Mouse (Mus musculus): ENCODE measurements around the gene Foxp2. TPM values are rescaled to one million over a fixed set of nuclear protein-coding genes. Genes with fewer than 3 reads are reported as not detected.

Foxp2 gene
- polyA plus RNA-seq, 1 experiment from 2014 or later, result 85.7 TPM

DNA sequence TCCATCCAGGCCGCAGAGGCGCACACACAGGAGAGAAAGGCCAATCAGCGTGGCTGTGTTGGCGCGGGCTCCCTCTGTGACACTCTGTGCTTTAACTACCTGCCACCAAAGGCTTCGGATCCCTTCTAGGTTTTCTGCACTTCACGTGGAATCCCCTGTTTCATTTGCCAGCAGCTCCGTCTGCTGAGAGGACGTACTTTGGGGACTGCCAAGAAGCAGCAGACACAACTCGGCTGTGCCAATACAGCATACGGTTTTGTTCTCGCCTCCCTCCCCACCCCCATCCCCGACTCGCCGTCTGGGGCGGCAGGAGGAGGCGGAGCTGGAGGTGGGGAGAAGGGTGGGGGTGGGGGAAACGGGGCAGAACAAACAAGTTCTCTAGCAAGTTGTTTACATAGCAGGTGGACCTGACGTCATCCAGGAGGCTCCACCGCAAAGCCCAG is 549 bp upstream of the Foxp2 start:
- no peak for TF ChIP-seq CTCF (IDR thresholded peaks at IDR 0.05; ENCODE audit: low read depth)
- Histone ChIP-seq H3K27ac (ENCODE audit: low read depth) (peak overlapping the region; percentile 98), H3K4me3 (ENCODE audit: low read depth, low read length) (peak overlapping the region; percentile 58), H3K9me3 (ENCODE audit: low read depth, low read length) (no peaks in the 10 kb centered on the region), H3K36me3 (ENCODE audit: insufficient read depth) (no peaks in the 10 kb centered on the region), H3K4me2 (peak overlapping the region; percentile 91), H3K9ac (peak overlapping the region; percentile 94), H3K27me3 (ENCODE audit: insufficient read depth, low read length) (peaks cover 8% of the 10 kb centered on the region; the same call in 1 of the 2 replicates), H3K4me1 (ENCODE audit: insufficient read depth) (peaks cover 4% of the 10 kb centered on the region)
- ATAC-seq (ENCODE audit: insufficient read depth) (peak; percentile 79), DNase-seq (peak; percentile 83)
- WGBS, result under 1% methylated on average over 20 of the region's 20 CpGs

GRCm38 (mm10) chr6:14901971-14902670 is 972 bp downstream of the Foxp2 start:
- ATAC-seq (ENCODE audit: insufficient read depth), result no peak
- Histone ChIP-seq H3K36me3 (ENCODE audit: insufficient read depth) (no peaks in the 10 kb centered on the region), H3K27me3 (ENCODE audit: insufficient read depth, low read length) (peaks cover 8% of the 10 kb centered on the region; the same call in 1 of the 2 replicates), H3K4me2 (peak overlapping the region; percentile 91), H3K9me3 (ENCODE audit: low read depth, low read length) (no peaks in the 10 kb centered on the region), H3K9ac (peak overlapping the region; percentile 94), H3K27ac (ENCODE audit: low read depth) (peak overlapping the region; percentile 98), H3K4me3 (ENCODE audit: low read depth, low read length) (peak overlapping the region; percentile 58), H3K4me1 (ENCODE audit: insufficient read depth) (peaks cover 8% of the 10 kb centered on the region)
- 1% methylated on average over 13 of the region's 13 CpGs for WGBS
- peak; percentile 59 for DNase-seq
- no peak for TF ChIP-seq CTCF (IDR thresholded peaks at IDR 0.05; ENCODE audit: low read depth)

- H3K9ac ChIP-seq, result peak overlapping the region; percentile 94
- peaks cover 6% of the 10 kb centered on the region for H3K4me1 ChIP-seq (ENCODE audit: insufficient read depth)
- H3K4me2 ChIP-seq, result peak overlapping the region; percentile 91
- DNase-seq (peak; percentile 57), ATAC-seq (ENCODE audit: insufficient read depth) (no peak)
- H3K27me3 ChIP-seq (ENCODE audit: insufficient read depth, low read length), result peaks cover 1% of the 10 kb centered on the region; the same call in 1 of the 2 replicates
- WGBS, result under 1% methylated on average over 5 of the region's 5 CpGs
- TF ChIP-seq CTCF (IDR thresholded peaks at IDR 0.05; ENCODE audit: low read depth), result no peak
- H3K36me3 ChIP-seq (ENCODE audit: insufficient read depth), result no peaks in the 10 kb centered on the region
- H3K4me3 ChIP-seq (ENCODE audit: low read depth, low read length), result peak overlapping the region; percentile 58
- H3K27ac ChIP-seq (ENCODE audit: low read depth), result peak overlapping the region; percentile 98
- H3K9me3 ChIP-seq (ENCODE audit: low read depth, low read length), result no peaks in the 10 kb centered on the region
Observed at GRCm38 (mm10) chr6:14903271-14903965, 2.3 kb downstream of the Foxp2 start.

DNA sequence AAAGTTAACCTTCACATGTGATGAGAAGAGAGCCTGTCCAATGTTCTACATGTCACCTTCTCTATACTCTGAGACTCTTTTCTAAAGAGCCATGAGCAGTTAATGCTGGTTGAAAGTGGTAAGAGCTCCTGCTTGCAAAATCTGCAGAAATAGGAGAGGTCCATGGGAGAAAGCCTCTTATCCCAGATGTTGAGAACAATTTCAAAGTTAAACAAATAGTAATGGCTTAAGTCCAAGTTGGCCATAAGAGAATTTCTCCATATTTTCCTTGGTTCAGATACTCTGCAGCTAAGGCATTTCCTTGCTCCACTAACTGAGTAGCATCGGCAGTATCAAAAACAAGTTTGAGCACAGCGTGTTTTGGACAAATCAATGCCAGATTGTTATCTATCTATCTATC is 13.9 kb downstream of the Foxp2 start:
- Histone ChIP-seq H3K9ac (no peak overlapping the region), H3K4me2 (no peak overlapping the region), H3K36me3 (ENCODE audit: insufficient read depth) (no peaks in the 10 kb centered on the region), H3K4me3 (ENCODE audit: low read depth, low read length) (no peak overlapping the region), H3K9me3 (ENCODE audit: low read depth, low read length) (no peaks in the 10 kb centered on the region), H3K27me3 (ENCODE audit: insufficient read depth, low read length) (no peaks in the 10 kb centered on the region), H3K27ac (ENCODE audit: low read depth) (no peak overlapping the region), H3K4me1 (ENCODE audit: insufficient read depth) (0 out of 2 replicates have a peak, but pooled peaks cover 4% of the 10 kb centered on the region)
- 76% methylated on average over 2 of the region's 2 CpGs for WGBS
- DNase-seq (peak; percentile 56), ATAC-seq (ENCODE audit: insufficient read depth) (no peak)
- TF ChIP-seq CTCF (IDR thresholded peaks at IDR 0.05; ENCODE audit: low read depth), result no peak

DNA sequence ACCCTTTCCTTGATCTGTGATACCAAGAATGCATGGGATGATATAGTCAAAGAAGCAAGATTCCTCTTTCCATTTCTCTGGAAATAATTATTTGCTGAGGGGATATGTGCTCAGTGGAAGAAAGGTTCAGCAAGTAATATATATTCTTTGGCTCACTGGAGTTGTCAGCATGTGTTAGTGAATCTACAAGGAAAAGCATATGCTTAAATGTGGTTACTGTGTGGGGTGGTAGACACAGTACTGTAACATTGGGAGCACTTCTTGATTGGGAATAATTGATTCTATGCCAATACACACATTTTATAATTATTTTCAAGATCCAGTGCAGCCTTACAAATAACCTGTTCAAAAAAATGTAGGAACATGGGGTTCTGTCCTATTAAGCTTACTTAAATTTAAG is 21.6 kb downstream of the Foxp2 start:
- no peak overlapping the region for H3K4me2 ChIP-seq
- no peaks in the 10 kb centered on the region for H3K9me3 ChIP-seq (ENCODE audit: low read depth, low read length)
- H3K36me3 ChIP-seq (ENCODE audit: insufficient read depth), result no peaks in the 10 kb centered on the region
- H3K4me1 ChIP-seq (ENCODE audit: insufficient read depth), result no peaks in the 10 kb centered on the region
- TF ChIP-seq CTCF (IDR thresholded peaks at IDR 0.05; ENCODE audit: low read depth), result no peak
- H3K9ac ChIP-seq, result no peak overlapping the region
- no peak overlapping the region for H3K4me3 ChIP-seq (ENCODE audit: low read depth, low read length)
- no peak overlapping the region for H3K27ac ChIP-seq (ENCODE audit: low read depth)
- H3K27me3 ChIP-seq (ENCODE audit: insufficient read depth, low read length), result no peaks in the 10 kb centered on the region
- ATAC-seq (ENCODE audit: insufficient read depth) (no peak), DNase-seq (no peak)

- Histone ChIP-seq H3K27ac (ENCODE audit: low read depth) (no peak overlapping the region), H3K4me3 (ENCODE audit: low read depth, low read length) (no peak overlapping the region), H3K9me3 (ENCODE audit: low read depth, low read length) (no peaks in the 10 kb centered on the region), H3K36me3 (ENCODE audit: insufficient read depth) (0 out of 2 replicates have a peak, but pooled peaks cover 6% of the 10 kb centered on the region), H3K9ac (no peak overlapping the region), H3K27me3 (ENCODE audit: insufficient read depth, low read length) (no peaks in the 10 kb centered on the region), H3K4me2 (no peak overlapping the region), H3K4me1 (ENCODE audit: insufficient read depth) (no peaks in the 10 kb centered on the region)
- no peak for TF ChIP-seq CTCF (IDR thresholded peaks at IDR 0.05; ENCODE audit: low read depth)
- ATAC-seq (ENCODE audit: insufficient read depth) (no peak), DNase-seq (no peak)
- WGBS, result 81% methylated on average over 4 of the region's 4 CpGs
Observed at GRCm38 (mm10) chr6:14924976-14925489, 23.9 kb downstream of the Foxp2 start.

DNA sequence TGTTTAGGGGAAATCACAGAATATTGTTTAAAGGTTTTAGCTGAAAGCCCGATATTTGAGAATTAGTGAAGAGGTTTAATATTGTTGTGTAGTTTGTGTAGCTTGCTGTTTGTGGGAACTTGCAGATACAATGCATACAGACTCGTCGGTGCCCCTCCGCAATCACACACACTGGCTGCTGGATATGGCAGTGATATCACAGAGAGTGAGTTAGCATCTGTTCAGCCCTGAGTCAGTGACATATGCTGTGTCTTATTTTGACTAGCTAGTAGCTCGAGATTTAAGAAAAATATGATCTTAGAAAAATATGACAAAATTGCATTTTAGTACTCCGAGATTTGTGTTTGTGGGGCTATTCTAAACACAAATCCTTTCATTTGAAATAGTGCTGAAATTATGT is 49.9 kb downstream of the Foxp2 start:
- Histone ChIP-seq H3K9me3 (ENCODE audit: low read depth, low read length) (no peaks in the 10 kb centered on the region), H3K36me3 (ENCODE audit: insufficient read depth) (peaks cover 13% of the 10 kb centered on the region; the same call in 1 of the 2 replicates), H3K27me3 (ENCODE audit: insufficient read depth, low read length) (no peaks in the 10 kb centered on the region), H3K9ac (no peak overlapping the region), H3K4me1 (ENCODE audit: insufficient read depth) (no peaks in the 10 kb centered on the region), H3K4me3 (ENCODE audit: low read depth, low read length) (no peak overlapping the region), H3K27ac (ENCODE audit: low read depth) (no peak overlapping the region), H3K4me2 (no peak overlapping the region)
- 80% methylated on average over 6 of the region's 6 CpGs for WGBS
- no peak for DNase-seq
- no peak for ATAC-seq (ENCODE audit: insufficient read depth)
- no peak for TF ChIP-seq CTCF (IDR thresholded peaks at IDR 0.05; ENCODE audit: low read depth)
